Mouse (Mus musculus): ENCODE measurements at regions not wholly inside any gene's neighbourhood (a gene's known extent, or its start where the extent isn't known, plus 50 kb on each side); places are given as distances from the start of the nearest gene placed in this dataset.

- Histone ChIP-seq H3K27ac (ENCODE audit: insufficient read depth, low read length) (no peak overlapping the region), H3K4me1 (ENCODE audit: control insufficient read depth, insufficient read depth, low read length) (no peaks in the 10 kb centered on the region), H3K4me3 (replicated peaks; ENCODE audit: insufficient read depth, low read depth, low read length) (no peak overlapping the region), H3K27me3 (ENCODE audit: control insufficient read depth, insufficient read depth, low read length) (no peaks in the 10 kb centered on the region)
- TF ChIP-seq CTCF (IDR thresholded peaks at IDR 0.05; ENCODE audit: borderline replicate concordance, insufficient read depth, low read depth, low read length) (no peak), POLR2A (IDR thresholded peaks at IDR 0.05; ENCODE audit: borderline replicate concordance, insufficient read depth, low read length) (no peak)
- no peak for DNase-seq
- WGBS = 76% methylated on average over 6 of the region's 6 CpGs
Observed at GRCm38 (mm10) chr2:79542191-79542980, 85.8 kb upstream of the Cerkl start.

- no peak for TF ChIP-seq CTCF (IDR thresholded peaks at IDR 0.05; ENCODE audit: borderline replicate concordance, insufficient read depth, low read depth, low read length)
- TF ChIP-seq POLR2A (IDR thresholded peaks at IDR 0.05; ENCODE audit: borderline replicate concordance, insufficient read depth, low read length) = no peak
- 90% methylated on average over 5 of the region's 5 CpGs for WGBS
- no peaks in the 10 kb centered on the region for H3K27me3 ChIP-seq (ENCODE audit: control insufficient read depth, insufficient read depth, low read length)
- no peaks in the 10 kb centered on the region for H3K4me1 ChIP-seq (ENCODE audit: control insufficient read depth, insufficient read depth, low read length)
- H3K27ac ChIP-seq (ENCODE audit: insufficient read depth, low read length) = no peak overlapping the region
- H3K4me3 ChIP-seq (replicated peaks; ENCODE audit: insufficient read depth, low read depth, low read length) = no peak overlapping the region
- no peak for DNase-seq
Observed at GRCm38 (mm10) chr2:79543456-79543855, 86.9 kb upstream of the Cerkl start.

DNA sequence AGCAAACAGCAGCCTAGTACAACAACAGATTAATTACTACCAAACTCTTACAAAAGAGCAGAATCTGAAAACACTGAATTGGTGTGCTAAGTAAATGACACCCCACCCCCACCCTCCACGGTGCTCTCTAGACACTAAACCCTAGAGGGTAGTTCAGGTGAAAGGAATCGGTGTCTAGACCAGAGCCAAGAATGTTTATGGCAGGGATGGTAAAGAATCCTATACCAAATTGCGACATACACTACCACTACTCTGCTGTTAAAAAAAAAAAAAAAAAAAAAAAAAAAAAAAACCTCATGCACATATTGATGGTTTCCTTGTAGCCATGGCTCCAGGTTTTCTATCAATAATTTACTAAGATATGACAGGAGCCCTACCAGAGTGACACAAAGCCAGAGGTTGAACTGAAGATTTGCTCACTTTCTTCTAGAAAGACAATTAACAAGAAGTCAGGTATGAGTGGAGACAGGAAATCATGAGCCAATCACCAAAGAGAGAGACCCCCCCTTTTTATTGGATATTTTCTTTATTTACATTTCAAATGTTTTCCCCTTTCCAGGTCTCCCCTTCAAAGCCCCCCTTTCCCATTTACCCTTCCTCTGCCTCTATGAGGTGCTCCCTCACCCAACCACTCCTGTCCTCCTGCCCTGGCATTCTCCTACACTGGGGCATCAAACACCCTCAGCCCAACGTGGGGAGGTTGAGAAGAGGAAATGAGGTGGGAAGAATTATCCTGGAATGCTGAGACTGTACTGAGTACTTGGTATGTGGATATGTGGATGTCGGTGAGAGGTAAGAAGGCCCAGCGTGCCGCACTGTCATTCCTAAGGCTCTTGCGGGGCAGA lies 87.6 kb upstream of the Cerkl start:
- no peak for DNase-seq
- H3K27ac ChIP-seq (ENCODE audit: insufficient read depth, low read length) = no peak overlapping the region
- H3K27me3 ChIP-seq (ENCODE audit: control insufficient read depth, insufficient read depth, low read length) = no peaks in the 10 kb centered on the region
- no peak for TF ChIP-seq CTCF (IDR thresholded peaks at IDR 0.05; ENCODE audit: borderline replicate concordance, insufficient read depth, low read depth, low read length)
- no peak for TF ChIP-seq POLR2A (IDR thresholded peaks at IDR 0.05; ENCODE audit: borderline replicate concordance, insufficient read depth, low read length)
- no peaks in the 10 kb centered on the region for H3K4me1 ChIP-seq (ENCODE audit: control insufficient read depth, insufficient read depth, low read length)
- no peak overlapping the region for H3K4me3 ChIP-seq (replicated peaks; ENCODE audit: insufficient read depth, low read depth, low read length)
- WGBS = 92% methylated on average over 8 of the region's 8 CpGs

DNA sequence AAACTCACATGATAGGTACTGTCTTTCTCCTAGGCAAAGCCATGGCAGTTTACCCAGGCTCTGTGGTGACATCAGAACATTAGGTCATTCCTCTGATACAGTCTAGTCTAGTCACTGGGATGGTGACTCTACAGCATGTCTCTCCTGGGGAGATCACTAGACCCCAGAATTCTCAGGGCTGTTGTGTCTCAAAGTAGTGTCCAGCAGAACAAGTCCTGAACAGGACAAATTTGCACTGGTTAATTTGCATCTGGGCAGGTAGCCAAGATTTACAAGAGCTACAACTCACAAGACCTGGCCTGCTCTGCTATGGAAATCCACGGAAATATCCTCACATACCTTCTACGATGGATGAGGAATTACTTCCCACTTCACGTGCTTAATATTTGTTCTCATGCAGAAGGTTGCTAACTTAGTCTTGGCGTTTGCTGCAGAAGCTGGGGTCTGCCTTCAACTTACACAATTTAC lies 88.2 kb upstream of the Cerkl start:
- 76% methylated on average over 4 of the region's 4 CpGs for WGBS
- no peak for TF ChIP-seq POLR2A (IDR thresholded peaks at IDR 0.05; ENCODE audit: borderline replicate concordance, insufficient read depth, low read length)
- no peak for TF ChIP-seq CTCF (IDR thresholded peaks at IDR 0.05; ENCODE audit: borderline replicate concordance, insufficient read depth, low read depth, low read length)

DNA sequence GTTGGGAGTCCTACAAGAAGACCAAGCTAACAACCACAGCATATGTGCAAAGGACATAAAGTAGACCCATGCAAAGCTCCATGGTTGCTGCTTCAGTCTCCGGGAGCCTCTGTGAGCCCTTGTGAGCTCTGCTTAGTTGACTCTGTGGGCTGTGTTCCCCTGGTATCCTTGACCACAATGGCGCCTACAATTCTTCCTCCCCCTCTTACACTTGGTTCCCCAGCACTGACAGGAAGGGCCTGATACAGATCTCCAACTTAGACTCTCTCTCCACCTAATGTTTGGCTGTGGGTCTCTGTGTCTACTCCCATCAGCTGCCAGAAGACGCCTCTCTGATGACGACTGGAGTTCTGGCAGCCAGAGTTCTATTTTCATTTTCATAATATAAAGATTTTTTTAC lies 88.9 kb upstream of the Itprid2 start:
- Histone ChIP-seq H3K27ac (ENCODE audit: insufficient read depth, low read length) (no peak overlapping the region), H3K4me3 (replicated peaks; ENCODE audit: insufficient read depth, low read depth, low read length) (no peak overlapping the region), H3K27me3 (ENCODE audit: control insufficient read depth, insufficient read depth, low read length) (no peaks in the 10 kb centered on the region), H3K4me1 (ENCODE audit: control insufficient read depth, insufficient read depth, low read length) (no peaks in the 10 kb centered on the region)
- no peak for DNase-seq
- 85% methylated on average over 4 of the region's 4 CpGs for WGBS
- TF ChIP-seq CTCF (IDR thresholded peaks at IDR 0.05; ENCODE audit: borderline replicate concordance, insufficient read depth, low read depth, low read length) (no peak), POLR2A (IDR thresholded peaks at IDR 0.05; ENCODE audit: borderline replicate concordance, insufficient read depth, low read length) (no peak)

More for the DNA sequence above, 88.2 kb upstream of the Cerkl start:
- no peaks in the 10 kb centered on the region for H3K4me1 ChIP-seq (ENCODE audit: control insufficient read depth, insufficient read depth, low read length)
- DNase-seq = no peak
- H3K27ac ChIP-seq (ENCODE audit: insufficient read depth, low read length) = no peak overlapping the region
- H3K27me3 ChIP-seq (ENCODE audit: control insufficient read depth, insufficient read depth, low read length) = no peaks in the 10 kb centered on the region
- no peak overlapping the region for H3K4me3 ChIP-seq (replicated peaks; ENCODE audit: insufficient read depth, low read depth, low read length)

- Histone ChIP-seq H3K27ac (ENCODE audit: insufficient read depth, low read length) (no peak overlapping the region), H3K27me3 (ENCODE audit: control insufficient read depth, insufficient read depth, low read length) (no peaks in the 10 kb centered on the region), H3K4me3 (replicated peaks; ENCODE audit: insufficient read depth, low read depth, low read length) (no peak overlapping the region), H3K4me1 (ENCODE audit: control insufficient read depth, insufficient read depth, low read length) (no peaks in the 10 kb centered on the region; the same call in 1 of the 2 replicates)
- DNase-seq = no peak
- TF ChIP-seq CTCF (IDR thresholded peaks at IDR 0.05; ENCODE audit: borderline replicate concordance, insufficient read depth, low read depth, low read length) = no peak
- no peak for TF ChIP-seq POLR2A (IDR thresholded peaks at IDR 0.05; ENCODE audit: borderline replicate concordance, insufficient read depth, low read length)
- WGBS = 40% methylated on average over 3 of the region's 3 CpGs
Observed at GRCm38 (mm10) chr2:79547284-79547683, 87.9 kb upstream of the Itprid2 start.

DNA sequence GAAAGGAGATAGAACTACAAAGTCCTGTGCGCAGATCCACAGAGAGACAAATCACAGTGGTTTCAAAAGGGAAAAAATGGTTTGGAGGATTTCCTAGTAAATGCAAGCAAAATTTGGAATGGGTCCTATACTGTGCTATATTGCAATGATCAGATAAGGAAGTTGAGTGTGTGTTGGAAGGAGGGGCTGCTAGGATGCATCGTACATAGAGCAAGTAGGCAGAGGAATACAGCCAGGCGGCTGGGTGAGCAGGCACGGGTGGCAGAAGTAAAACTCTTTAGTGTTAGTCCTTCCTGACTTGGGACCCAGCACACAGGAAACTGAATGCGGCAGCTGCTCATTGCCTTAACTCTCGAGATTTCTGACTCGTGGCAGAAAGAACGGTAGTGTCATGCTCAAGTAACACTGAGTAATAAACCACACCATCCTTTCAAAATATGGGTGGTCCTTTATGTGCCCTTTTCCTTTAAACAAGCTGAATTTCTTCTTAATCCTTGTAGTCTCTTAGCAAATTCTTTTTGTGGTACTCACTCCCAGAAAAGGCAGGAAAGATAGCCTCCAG lies 87.0 kb upstream of the Itprid2 start:
- Histone ChIP-seq H3K4me3 (replicated peaks; ENCODE audit: insufficient read depth, low read depth, low read length) (no peak overlapping the region), H3K27me3 (ENCODE audit: control insufficient read depth, insufficient read depth, low read length) (no peaks in the 10 kb centered on the region), H3K27ac (ENCODE audit: insufficient read depth, low read length) (no peak overlapping the region), H3K4me1 (ENCODE audit: control insufficient read depth, insufficient read depth, low read length) (no peaks in the 10 kb centered on the region; the same call in 1 of the 2 replicates)
- no peak for DNase-seq
- TF ChIP-seq POLR2A (IDR thresholded peaks at IDR 0.05; ENCODE audit: borderline replicate concordance, insufficient read depth, low read length) = no peak
- TF ChIP-seq CTCF (IDR thresholded peaks at IDR 0.05; ENCODE audit: borderline replicate concordance, insufficient read depth, low read depth, low read length) = no peak
- WGBS = 87% methylated on average over 8 of the region's 8 CpGs
